Mouse (Mus musculus) cerebellum, adult 2 months (tissue): ENCODE measurements around the gene Mas1. TPM values are rescaled to one million over a fixed set of nuclear protein-coding genes. Genes with fewer than 3 reads are reported as not detected.

Experiments
- DNase-seq, 2 experiments: peaks; one replicate each; pipeline ENCODE4 v3.0.0; 2021
- H3K27ac ChIP-seq: fragments of 200-500 bp; 2 replicates; pipeline ENCODE4 v1.5.1; 2012; ENCODE audit warnings: low read length, control low read depth, inconsistent platforms; ENCODE audit not compliant: insufficient read depth
- H3K27me3 ChIP-seq: fragments of 200-500 bp; 2 replicates; pipeline ENCODE4 v1.6.1; 2012; ENCODE audit warnings: inconsistent platforms, mild to moderate bottlenecking, low read length, moderate library complexity; ENCODE audit not compliant: control insufficient read depth, insufficient read depth
- H3K4me1 ChIP-seq: fragments of 200-500 bp; 2 replicates; pipeline ENCODE4 v1.6.1; 2011; ENCODE audit warnings: low read length; ENCODE audit not compliant: control insufficient read depth, insufficient read depth
- H3K4me3 ChIP-seq: fragments of 200-500 bp; replicated peaks from 2 replicates; pipeline ENCODE3; 2011; ENCODE audit warnings: mild to moderate bottlenecking, low read depth, low read length, control low read depth; ENCODE audit not compliant: insufficient read depth
- CTCF ChIP-seq: fragments of 200-500 bp; IDR thresholded peaks from 2 replicates; pipeline ENCODE4 v1.5.1; 2011; ENCODE audit warnings: low read depth, mild to moderate bottlenecking, control low read depth, low read length, moderate library complexity, borderline replicate concordance; ENCODE audit not compliant: insufficient read depth
- POLR2A ChIP-seq: fragments of 200-500 bp; IDR thresholded peaks from 2 replicates; pipeline ENCODE4 v1.6.1; 2011; ENCODE audit warnings: low read length, control low read depth, borderline replicate concordance; ENCODE audit not compliant: insufficient read depth
- WGBS: fragments of 180-500 bp; shearing (Covaris S2); methylation state at CpG from one replicate; pipeline ENCODE4 v1.1.7; 2018; 5-methylcytosine and 5-hydroxymethylcytosine counted together
- polyA plus RNA-seq: library from polyadenylated mRNA; depleted of rRNA; stranded (reverse); fragments of >200 nt; gene quantifications from 2 replicates; pipeline ENCODE4 v1.2.3, GENCODE M21; 2012

Mas1 gene
- polyA plus RNA-seq, 1 experiment = 0.44 TPM

GRCm38 (mm10) chr17:12865407-12865806, 2.5 kb downstream of the Mas1 start:
- H3K4me3 ChIP-seq = no peak overlapping the region
- H3K27ac ChIP-seq = no peak overlapping the region
- peaks cover 6% of the 10 kb centered on the region for H3K4me1 ChIP-seq
- H3K27me3 ChIP-seq = no peaks in the 10 kb centered on the region; the same call in 1 of the 2 replicates
- WGBS = 71% methylated on average over 3 of the region's 3 CpGs
- TF ChIP-seq CTCF (no peak), POLR2A (no peak)
- DNase-seq = no peak

GRCm38 (mm10) chr17:12864111-12864510, 3.8 kb downstream of the Mas1 start:
- no peak overlapping the region for H3K4me3 ChIP-seq
- no peaks in the 10 kb centered on the region; the same call in 1 of the 2 replicates for H3K27me3 ChIP-seq
- TF ChIP-seq CTCF = no peak
- no peak for TF ChIP-seq POLR2A
- peaks cover 6% of the 10 kb centered on the region for H3K4me1 ChIP-seq
- no peak overlapping the region for H3K27ac ChIP-seq
- DNase-seq = peak; percentile 52 to 62

- Histone ChIP-seq H3K27ac (no peak overlapping the region), H3K4me1 (peaks cover 5% of the 10 kb centered on the region), H3K27me3 (no peaks in the 10 kb centered on the region), H3K4me3 (no peak overlapping the region)
- no peak for TF ChIP-seq CTCF
- TF ChIP-seq POLR2A = no peak
- WGBS = 84% methylated on average over 8 of the region's 8 CpGs
- DNase-seq = no peak
These were observed 8.9 kb downstream of the Mas1 start for GRCm38 (mm10) chr17:12859006-12859520.

GRCm38 (mm10) chr17:12858072-12858471, 9.9 kb downstream of the Mas1 start:
- no peak for DNase-seq
- TF ChIP-seq POLR2A (no peak), CTCF (no peak)
- 42% methylated on average over 4 of the region's 4 CpGs for WGBS

DNA sequence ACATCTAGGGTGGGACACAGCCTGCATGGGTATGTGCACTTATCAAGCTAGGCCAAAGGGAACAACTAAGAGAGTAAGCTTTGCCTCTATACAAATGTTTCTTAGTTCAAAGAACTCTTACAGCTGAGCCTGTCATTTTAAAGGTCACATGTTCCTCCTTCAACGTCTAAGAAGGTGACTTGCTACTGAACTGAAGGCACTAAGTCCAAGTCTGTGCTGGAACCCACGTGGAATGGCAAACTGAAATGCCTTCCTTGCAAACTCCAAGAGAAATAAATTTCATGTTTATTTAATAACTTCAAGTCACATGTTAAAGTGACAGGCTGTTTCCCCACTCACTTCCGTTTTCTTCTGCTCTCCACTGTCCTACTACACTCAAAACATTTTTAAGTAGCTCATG, 10.5 kb downstream of the Mas1 start:
- Histone ChIP-seq H3K4me1 (peaks cover 11% of the 10 kb centered on the region), H3K27me3 (no peaks in the 10 kb centered on the region), H3K4me3 (no peak overlapping the region), H3K27ac (no peak overlapping the region)
- TF ChIP-seq POLR2A (no peak), CTCF (no peak)
- DNase-seq = no peak
- 69% methylated on average over 3 of the region's 3 CpGs for WGBS

More at GRCm38 (mm10) chr17:12858072-12858471, 9.9 kb downstream of the Mas1 start:
- Histone ChIP-seq H3K4me1 (peaks cover 11% of the 10 kb centered on the region), H3K27me3 (no peaks in the 10 kb centered on the region), H3K4me3 (no peak overlapping the region), H3K27ac (no peak overlapping the region)

DNA sequence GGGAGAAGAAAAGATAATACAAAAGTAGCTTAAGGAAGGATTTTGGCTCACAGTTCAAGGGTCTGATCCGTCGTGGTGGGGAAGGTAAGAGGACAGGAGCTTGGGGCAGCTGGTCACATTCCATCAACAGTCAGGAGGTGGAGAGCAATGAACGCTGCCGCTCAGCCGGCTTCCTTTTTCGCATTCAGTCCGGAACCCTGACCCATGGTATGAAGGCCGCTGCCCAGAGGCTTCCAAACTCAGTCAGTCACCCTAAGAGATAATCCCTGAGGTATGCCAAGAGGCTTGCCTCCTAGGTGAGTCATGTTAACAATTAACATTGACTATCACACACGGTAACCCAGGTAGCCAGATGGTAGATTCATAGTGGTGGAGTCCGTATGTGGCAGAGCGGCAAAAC, 13.6 kb downstream of the Mas1 start:
- no peaks in the 10 kb centered on the region for H3K27me3 ChIP-seq
- H3K4me3 ChIP-seq = no peak overlapping the region
- no peak for DNase-seq
- H3K27ac ChIP-seq = no peak overlapping the region
- WGBS = 83% methylated on average over 11 of the region's 11 CpGs
- TF ChIP-seq POLR2A (no peak), CTCF (no peak)
- peaks cover 11% of the 10 kb centered on the region for H3K4me1 ChIP-seq

GRCm38 (mm10) chr17:12853821-12854220, 14.1 kb downstream of the Mas1 start:
- H3K27me3 ChIP-seq = no peaks in the 10 kb centered on the region
- no peak overlapping the region for H3K27ac ChIP-seq
- TF ChIP-seq POLR2A (no peak), CTCF (no peak)
- DNase-seq = peak in 1 of 2 experiments; percentile 51
- H3K4me1 ChIP-seq = peaks cover 11% of the 10 kb centered on the region
- no peak overlapping the region for H3K4me3 ChIP-seq
- 18% methylated on average over 2 of the region's 2 CpGs for WGBS

- 57% methylated on average over 11 of the region's 11 CpGs for WGBS
- peaks cover 11% of the 10 kb centered on the region for H3K4me1 ChIP-seq
- DNase-seq = no peak
- no peak overlapping the region for H3K4me3 ChIP-seq
- H3K27me3 ChIP-seq = no peaks in the 10 kb centered on the region
- H3K27ac ChIP-seq = no peak overlapping the region
- no peak for TF ChIP-seq CTCF
- TF ChIP-seq POLR2A = no peak
These were observed 16.3 kb downstream of the Mas1 start for GRCm38 (mm10) chr17:12851689-12852088.

DNA sequence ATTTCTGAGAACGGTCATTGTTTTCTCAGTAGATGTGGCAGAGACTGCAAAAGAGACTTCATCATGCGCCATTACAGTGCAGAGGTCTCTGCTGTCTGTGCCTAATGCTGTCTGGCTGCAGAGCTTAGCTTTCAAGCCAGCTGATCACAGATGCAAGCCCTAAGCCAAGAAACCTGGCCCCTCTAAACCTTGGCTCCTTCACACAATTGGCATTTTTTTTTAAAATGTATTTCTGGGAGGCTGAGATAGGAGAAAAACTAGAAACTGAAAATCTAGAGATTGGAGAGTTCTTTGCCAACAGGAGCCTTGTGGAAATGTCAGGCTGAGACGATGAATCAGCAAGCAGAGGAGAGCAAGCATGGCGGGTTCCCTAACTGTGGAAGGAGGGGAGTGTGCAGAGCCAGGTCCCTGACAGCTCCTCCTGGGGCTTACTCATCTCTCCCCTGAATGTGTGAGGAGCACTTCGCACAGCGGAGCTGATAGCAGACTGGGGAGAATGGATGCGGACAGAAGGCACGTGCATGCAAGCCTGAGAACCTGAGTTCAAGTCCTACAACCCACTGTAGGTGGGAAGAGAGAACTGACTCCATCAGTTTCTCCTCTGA, 18.1 kb downstream of the Mas1 start:
- no peak for DNase-seq
- no peak overlapping the region for H3K4me3 ChIP-seq
- no peak overlapping the region for H3K27ac ChIP-seq
- peaks cover 16% of the 10 kb centered on the region for H3K4me1 ChIP-seq
- TF ChIP-seq POLR2A = no peak
- TF ChIP-seq CTCF = no peak
- WGBS = 49% methylated on average over 8 of the region's 8 CpGs
- H3K27me3 ChIP-seq = no peaks in the 10 kb centered on the region
